Mouse (Mus musculus) spleen, adult 18-20 months (tissue): ENCODE measurements at regions not wholly inside any gene's neighbourhood (a gene's known extent, or its start where the extent isn't known, plus 50 kb on each side); places are given as distances from the start of the nearest gene placed in this dataset.
"Not testable (repeated sequence)": the region's sequence is repeated elsewhere in the genome, so short reads cannot be mapped to it uniquely, and the experiment has no call there.

Experiments used
- DNase-seq, 2 experiments: peaks; one replicate each; pipeline ENCODE4 v3.0.0; 2022; ENCODE audit warnings: mixed read lengths in 2 of 2

- DNase-seq: no peak
Measured at GRCm38 (mm10) chr15:62267536-62267935, 1344.7 kb upstream of the A1bg start.

GRCm38 (mm10) chr15:62266025-62266424 is 1343.2 kb upstream of the A1bg start:
- no peak for DNase-seq

GRCm38 (mm10) chr15:62265484-62265937 is 1342.7 kb upstream of the A1bg start:
- peak; percentile 22 to 28 for DNase-seq

- DNase-seq: no peak
Measured at GRCm38 (mm10) chr15:62264966-62265365, 1342.2 kb upstream of the A1bg start.

GRCm38 (mm10) chr15:62264183-62264582 is 1341.4 kb upstream of the A1bg start:
- DNase-seq: no peak

- DNase-seq: no peak
Measured at GRCm38 (mm10) chr15:62262487-62262886, 1339.7 kb upstream of the A1bg start.

- DNase-seq: no peak
Measured at GRCm38 (mm10) chr15:62261520-62261919, 1338.7 kb upstream of the A1bg start.

- no peak for DNase-seq
Measured at GRCm38 (mm10) chr15:62258611-62259010, 1335.8 kb upstream of the A1bg start.

- no peak for DNase-seq
Measured at GRCm38 (mm10) chr15:62257955-62258354, 1335.1 kb upstream of the A1bg start.

GRCm38 (mm10) chr15:62257110-62257667 is 1334.4 kb upstream of the A1bg start:
- DNase-seq: no peak

- no peak for DNase-seq
Measured at GRCm38 (mm10) chr15:62255571-62255970, 1332.8 kb upstream of the A1bg start.

- DNase-seq: no peak
Measured at GRCm38 (mm10) chr15:62253724-62254123, 1330.9 kb upstream of the A1bg start.

GRCm38 (mm10) chr15:62252078-62252833 is 1329.4 kb upstream of the A1bg start:
- DNase-seq: not testable (repeated sequence)

GRCm38 (mm10) chr15:62249436-62249835 is 1326.6 kb upstream of the A1bg start:
- DNase-seq: no peak

GRCm38 (mm10) chr15:62246561-62247079 is 1323.8 kb upstream of the A1bg start:
- no peak for DNase-seq

- no peak for DNase-seq
Measured at GRCm38 (mm10) chr15:62245237-62245636, 1322.4 kb upstream of the A1bg start.

GRCm38 (mm10) chr15:62244819-62245218 is 1322.0 kb upstream of the A1bg start:
- no peak for DNase-seq

GRCm38 (mm10) chr15:62240031-62240430 is 1317.2 kb upstream of the A1bg start:
- DNase-seq: no peak

- DNase-seq: no peak
Measured at GRCm38 (mm10) chr15:62238503-62239045, 1315.8 kb upstream of the A1bg start.

- no peak for DNase-seq
Measured at GRCm38 (mm10) chr15:62236056-62236455, 1313.2 kb upstream of the A1bg start.

- no peak for DNase-seq
Measured at GRCm38 (mm10) chr15:62234182-62234760, 1311.5 kb upstream of the A1bg start.

GRCm38 (mm10) chr15:62233154-62233553 is 1310.3 kb upstream of the A1bg start:
- DNase-seq: no peak

- no peak for DNase-seq
Measured at GRCm38 (mm10) chr15:62231709-62232108, 1308.9 kb upstream of the A1bg start.

GRCm38 (mm10) chr15:62230773-62231172 is 1308.0 kb upstream of the A1bg start:
- DNase-seq: no peak
